Mouse (Mus musculus) intestine, embryonic 15.5 days (tissue): ENCODE measurements around the gene Adcy9. TPM values are rescaled to one million over a fixed set of nuclear protein-coding genes. Genes with fewer than 3 reads are reported as not detected.

Experiments used
- ATAC-seq: fragments of 200-750 bp; cut with Nextera tagmentation; 2 replicates; pipeline ENCODE4 v1.8.0; 2017; ENCODE audit warnings: moderate TSS enrichment, moderate library complexity
- H3K27ac ChIP-seq: fragments of 300-500 bp; sonication (generic); 2 replicates; pipeline ENCODE4 v1.5.1; 2015; ENCODE audit warnings: mild to moderate bottlenecking, inconsistent platforms
- H3K27me3 ChIP-seq: fragments of 300-500 bp; sonication (generic); replicated peaks from 2 replicates; pipeline ENCODE4 v1.6.1; 2015; ENCODE audit warnings: inconsistent platforms
- H3K36me3 ChIP-seq: fragments of 300-500 bp; sonication (generic); 2 replicates; pipeline ENCODE4 v1.6.1; 2015; ENCODE audit warnings: inconsistent platforms
- H3K4me1 ChIP-seq: fragments of 300-500 bp; sonication (generic); replicated peaks from 2 replicates; pipeline ENCODE4 v1.6.1; 2015; ENCODE audit warnings: inconsistent platforms
- H3K4me2 ChIP-seq: fragments of 300-500 bp; sonication (generic); replicated peaks from 2 replicates; pipeline ENCODE4 v1.6.1; 2015; ENCODE audit warnings: mild to moderate bottlenecking, inconsistent platforms
- H3K4me3 ChIP-seq: fragments of 300-500 bp; sonication (generic); replicated peaks from 2 replicates; pipeline ENCODE4 v1.5.1; 2015; ENCODE audit warnings: inconsistent platforms
- H3K9ac ChIP-seq: fragments of 300-500 bp; sonication (generic); 2 replicates; pipeline ENCODE4 v1.6.1; 2015; ENCODE audit warnings: inconsistent platforms
- H3K9me3 ChIP-seq: fragments of 300-500 bp; sonication (generic); 2 replicates; pipeline ENCODE4 v1.6.1; 2016; ENCODE audit warnings: inconsistent platforms
- WGBS: fragments of 180-500 bp; shearing (Covaris S2); methylation state at CpG from one replicate; pipeline ENCODE4 v1.1.7; 2015; 5-methylcytosine and 5-hydroxymethylcytosine counted together
- polyA plus RNA-seq: library from polyadenylated mRNA; unstranded; fragments of >200 nt; fragmentation: Nextera tagmentation; extraction: Ambion mirVana; gene quantifications from 2 replicates; pipeline ENCODE4 v1.2.1, GENCODE M21; 2015

The Adcy9 gene
- polyA plus RNA-seq, 1 experiment from 2014 or later = 1.5 TPM

DNA sequence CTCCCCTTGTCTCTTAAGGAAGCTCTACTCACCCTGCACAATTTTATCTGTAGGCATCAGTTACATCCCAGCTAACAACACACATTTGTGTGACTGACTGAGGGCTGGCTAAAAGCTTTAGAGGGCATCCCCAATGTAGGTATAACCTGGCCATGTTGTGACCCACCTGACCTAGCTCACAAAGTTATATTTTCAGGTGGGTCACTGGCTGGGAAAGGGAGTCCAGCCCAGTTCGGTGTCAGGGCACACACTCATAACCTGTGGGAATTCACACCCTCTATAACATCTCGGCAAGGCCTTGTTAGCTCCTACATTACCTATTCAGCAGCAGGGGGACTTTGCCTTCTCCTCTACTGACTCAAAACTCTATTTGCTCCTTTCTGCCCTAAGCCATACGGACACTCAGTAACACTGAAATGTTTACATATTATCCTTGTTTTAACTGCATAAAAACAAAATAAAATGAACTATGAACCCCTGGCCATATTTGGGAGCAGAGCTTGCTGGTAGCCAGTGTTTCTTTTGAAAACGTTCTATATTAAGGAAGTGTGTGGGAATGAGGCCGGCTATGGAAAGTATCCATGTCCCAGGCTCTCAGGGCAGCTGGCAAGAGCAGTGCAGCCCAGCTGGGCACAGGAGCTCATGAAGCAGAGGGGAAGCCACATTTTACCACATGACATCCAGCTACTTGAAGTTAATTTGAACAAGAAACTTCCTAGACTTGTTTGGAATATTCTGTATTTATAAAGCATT lies 20.7 kb downstream of the Adcy9 start:
- no peak overlapping the region for H3K4me2 ChIP-seq
- H3K27ac ChIP-seq = no peak overlapping the region
- 61% methylated on average over 5 of the region's 5 CpGs for WGBS
- no peak overlapping the region for H3K9ac ChIP-seq
- 0 out of 2 replicates have a peak, but pooled peaks cover 3% of the 10 kb centered on the region for H3K4me1 ChIP-seq
- no peaks in the 10 kb centered on the region for H3K36me3 ChIP-seq
- no peaks in the 10 kb centered on the region for H3K27me3 ChIP-seq
- no peaks in the 10 kb centered on the region for H3K9me3 ChIP-seq
- H3K4me3 ChIP-seq = no peak overlapping the region
- no peak for ATAC-seq

- Histone ChIP-seq H3K9me3 (no peaks in the 10 kb centered on the region), H3K4me1 (no peaks in the 10 kb centered on the region), H3K27ac (no peak overlapping the region), H3K4me2 (no peak overlapping the region), H3K36me3 (no peaks in the 10 kb centered on the region), H3K4me3 (no peak overlapping the region), H3K27me3 (no peaks in the 10 kb centered on the region), H3K9ac (no peak overlapping the region)
- no peak for ATAC-seq
- 85% methylated on average over 2 of the region's 2 CpGs for WGBS
Measured at GRCm38 (mm10) chr16:4398782-4399181, 21.5 kb downstream of the Adcy9 start.

DNA sequence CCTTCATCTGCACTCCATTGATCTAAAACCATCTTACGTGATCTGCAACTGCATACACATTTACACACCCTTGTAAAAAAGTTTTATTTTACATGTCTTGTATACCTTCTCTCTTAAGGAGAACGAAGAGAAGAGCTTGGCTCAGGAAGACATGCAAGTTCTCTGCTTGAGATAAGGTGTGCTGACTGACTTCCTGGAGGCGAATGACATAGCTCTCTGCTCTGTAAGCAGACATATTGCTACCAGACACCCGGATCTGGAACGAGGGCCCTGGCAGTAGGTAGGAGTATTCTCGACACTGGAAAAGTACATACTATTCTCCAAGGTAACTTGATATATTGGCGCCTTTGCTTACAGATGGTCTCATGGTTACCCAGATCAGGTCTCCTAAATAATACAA lies 22.7 kb downstream of the Adcy9 start:
- no peak overlapping the region for H3K4me2 ChIP-seq
- no peaks in the 10 kb centered on the region for H3K9me3 ChIP-seq
- no peak overlapping the region for H3K4me3 ChIP-seq
- WGBS = 84% methylated on average over 7 of the region's 7 CpGs
- no peak for ATAC-seq
- no peaks in the 10 kb centered on the region for H3K36me3 ChIP-seq
- no peaks in the 10 kb centered on the region for H3K4me1 ChIP-seq
- H3K9ac ChIP-seq = no peak overlapping the region
- no peaks in the 10 kb centered on the region for H3K27me3 ChIP-seq
- H3K27ac ChIP-seq = no peak overlapping the region

GRCm38 (mm10) chr16:4395687-4396341 lies 24.5 kb downstream of the Adcy9 start:
- WGBS = 62% methylated on average over 10 of the region's 10 CpGs
- H3K4me1 ChIP-seq = no peaks in the 10 kb centered on the region
- no peak for ATAC-seq
- no peaks in the 10 kb centered on the region for H3K36me3 ChIP-seq
- no peak overlapping the region for H3K4me3 ChIP-seq
- H3K9ac ChIP-seq = no peak overlapping the region
- H3K27ac ChIP-seq = no peak overlapping the region
- H3K27me3 ChIP-seq = no peaks in the 10 kb centered on the region
- no peaks in the 10 kb centered on the region for H3K9me3 ChIP-seq
- no peak overlapping the region for H3K4me2 ChIP-seq

DNA sequence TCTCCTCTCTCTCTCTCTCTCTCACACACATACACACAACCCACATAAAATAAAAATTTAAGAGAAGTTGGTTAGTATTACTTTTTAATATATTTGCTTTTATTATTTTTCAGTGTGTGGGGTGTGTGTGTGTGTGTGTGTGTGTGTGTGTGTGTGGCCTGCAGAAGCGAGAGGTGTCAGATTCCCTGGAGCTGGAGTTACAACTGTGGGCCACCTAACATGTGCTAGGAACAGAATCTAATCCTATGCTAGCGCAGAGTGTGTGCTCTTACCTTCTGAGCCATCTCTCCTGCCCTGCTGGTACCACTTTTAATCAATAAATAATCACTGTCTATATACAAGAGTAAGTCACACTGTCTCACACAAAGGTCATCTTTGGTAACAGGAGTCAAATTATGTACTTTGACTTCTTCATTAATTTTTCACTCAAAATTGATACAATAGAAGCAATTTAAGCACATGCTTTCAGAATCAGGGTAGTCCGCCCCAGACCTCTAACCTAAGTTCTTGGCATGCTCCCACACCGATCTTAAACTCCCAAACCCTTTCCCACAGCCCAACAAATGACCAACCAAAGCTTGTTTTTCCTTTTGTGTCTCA lies 25.2 kb downstream of the Adcy9 start:
- no peak overlapping the region for H3K9ac ChIP-seq
- H3K9me3 ChIP-seq = no peaks in the 10 kb centered on the region
- ATAC-seq = no peak
- H3K4me1 ChIP-seq = no peaks in the 10 kb centered on the region
- H3K27ac ChIP-seq = no peak overlapping the region
- H3K36me3 ChIP-seq = no peaks in the 10 kb centered on the region
- WGBS = 75% methylated on average over 4 of the region's 4 CpGs
- H3K4me3 ChIP-seq = no peak overlapping the region
- no peak overlapping the region for H3K4me2 ChIP-seq
- no peaks in the 10 kb centered on the region for H3K27me3 ChIP-seq

GRCm38 (mm10) chr16:4383473-4384038 lies 36.7 kb downstream of the Adcy9 start:
- H3K4me1 ChIP-seq = 0 out of 2 replicates have a peak, but pooled peaks cover 5% of the 10 kb centered on the region
- H3K27ac ChIP-seq = no peak overlapping the region
- no peak for ATAC-seq
- 65% methylated on average over 4 of the region's 4 CpGs for whole genome bisulfite sequencing
- no peaks in the 10 kb centered on the region for H3K36me3 ChIP-seq
- H3K9ac ChIP-seq = no peak overlapping the region
- H3K4me3 ChIP-seq = no peak overlapping the region
- H3K27me3 ChIP-seq = no peaks in the 10 kb centered on the region
- H3K9me3 ChIP-seq = no peaks in the 10 kb centered on the region
- no peak overlapping the region for H3K4me2 ChIP-seq

DNA sequence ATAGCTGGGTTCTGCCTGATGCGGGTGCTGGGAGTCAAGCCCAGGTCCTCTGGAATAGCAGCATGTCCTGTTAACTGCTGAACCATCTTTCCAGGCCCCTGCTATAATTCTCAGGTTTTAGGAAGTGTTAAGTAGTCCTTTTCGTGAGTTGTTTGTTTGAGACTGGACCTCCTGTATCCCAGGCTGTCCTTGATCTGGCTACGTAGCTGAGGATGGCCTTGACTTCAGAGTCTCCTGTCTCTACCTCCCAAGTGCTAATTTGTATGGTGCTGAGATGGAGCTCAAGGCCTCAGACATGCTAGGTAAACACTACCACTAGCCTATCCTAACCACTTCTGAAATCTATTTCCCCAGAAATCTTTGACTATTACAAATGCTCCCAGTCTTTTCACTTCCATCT lies 37.9 kb downstream of the Adcy9 start:
- H3K9me3 ChIP-seq = no peaks in the 10 kb centered on the region
- H3K4me3 ChIP-seq = no peak overlapping the region
- H3K27ac ChIP-seq = no peak overlapping the region
- no peak overlapping the region for H3K4me2 ChIP-seq
- ATAC-seq = no peak
- no peaks in the 10 kb centered on the region for H3K27me3 ChIP-seq
- 91% methylated on average over 3 of the region's 3 CpGs for WGBS
- no peaks in the 10 kb centered on the region for H3K36me3 ChIP-seq
- H3K4me1 ChIP-seq = 0 out of 2 replicates have a peak, but pooled peaks cover 5% of the 10 kb centered on the region
- H3K9ac ChIP-seq = no peak overlapping the region

DNA sequence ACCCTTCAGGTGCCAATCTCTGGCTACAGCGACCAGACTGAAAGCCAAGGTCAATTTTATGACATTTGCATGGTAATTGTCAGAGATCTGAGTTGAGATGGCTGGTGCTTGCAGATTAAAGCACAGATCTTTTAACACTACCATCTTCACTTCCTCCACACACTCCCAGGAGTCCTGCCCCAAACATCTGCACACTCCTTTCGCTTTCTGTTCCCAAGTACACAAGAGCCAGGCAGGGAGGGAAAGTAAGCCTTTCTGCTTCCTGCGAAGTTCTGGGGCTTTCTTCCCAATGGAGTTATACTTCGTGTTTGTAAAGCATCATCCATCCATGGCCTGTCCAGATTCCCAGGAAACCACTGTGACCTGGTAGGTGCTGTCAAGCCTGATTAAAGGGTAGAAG lies 38.8 kb downstream of the Adcy9 start:
- Histone ChIP-seq H3K27me3 (no peaks in the 10 kb centered on the region), H3K4me1 (0 out of 2 replicates have a peak, but pooled peaks cover 5% of the 10 kb centered on the region), H3K4me3 (no peak overlapping the region), H3K27ac (peak overlapping the region; percentile 19; the same call in 1 of the 2 replicates), H3K4me2 (no peak overlapping the region), H3K36me3 (no peaks in the 10 kb centered on the region), H3K9ac (no peak overlapping the region), H3K9me3 (no peaks in the 10 kb centered on the region)
- 62% methylated on average over 4 of the region's 4 CpGs for WGBS
- no peak for ATAC-seq

- Histone ChIP-seq H3K36me3 (no peaks in the 10 kb centered on the region), H3K4me2 (no peak overlapping the region), H3K27me3 (no peaks in the 10 kb centered on the region), H3K4me1 (0 out of 2 replicates have a peak, but pooled peaks cover 5% of the 10 kb centered on the region), H3K4me3 (no peak overlapping the region), H3K27ac (no peak overlapping the region), H3K9ac (no peak overlapping the region), H3K9me3 (no peaks in the 10 kb centered on the region)
- WGBS = 56% methylated on average over 1 of the region's 1 CpGs
- ATAC-seq = no peak
Measured at GRCm38 (mm10) chr16:4378788-4379187, 41.5 kb downstream of the Adcy9 start.

DNA sequence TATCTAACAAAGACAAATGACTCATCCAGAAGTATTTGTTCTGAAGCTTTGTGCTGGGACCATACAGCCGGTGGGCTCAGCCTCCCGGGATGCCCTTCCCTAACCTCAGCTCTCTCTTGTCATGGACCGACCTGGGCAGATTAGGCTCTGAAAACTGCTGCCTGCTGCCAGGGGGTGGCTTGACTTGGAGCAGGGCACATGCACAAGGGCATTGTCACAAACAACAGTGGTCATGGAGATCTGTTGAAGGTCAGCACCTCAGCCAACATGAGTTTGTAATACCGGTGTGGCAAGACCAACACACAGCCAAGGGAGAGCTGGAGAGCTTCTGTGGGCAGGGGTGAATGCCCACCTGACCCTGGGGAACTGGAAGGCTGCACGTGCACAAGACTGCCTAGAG lies 42.7 kb downstream of the Adcy9 start:
- WGBS = 76% methylated on average over 5 of the region's 5 CpGs
- Histone ChIP-seq H3K27me3 (no peaks in the 10 kb centered on the region), H3K9me3 (no peaks in the 10 kb centered on the region), H3K36me3 (no peaks in the 10 kb centered on the region), H3K4me2 (no peak overlapping the region), H3K4me3 (no peak overlapping the region), H3K27ac (no peak overlapping the region), H3K4me1 (0 out of 2 replicates have a peak, but pooled peaks cover 5% of the 10 kb centered on the region), H3K9ac (no peak overlapping the region)
- ATAC-seq = no peak

DNA sequence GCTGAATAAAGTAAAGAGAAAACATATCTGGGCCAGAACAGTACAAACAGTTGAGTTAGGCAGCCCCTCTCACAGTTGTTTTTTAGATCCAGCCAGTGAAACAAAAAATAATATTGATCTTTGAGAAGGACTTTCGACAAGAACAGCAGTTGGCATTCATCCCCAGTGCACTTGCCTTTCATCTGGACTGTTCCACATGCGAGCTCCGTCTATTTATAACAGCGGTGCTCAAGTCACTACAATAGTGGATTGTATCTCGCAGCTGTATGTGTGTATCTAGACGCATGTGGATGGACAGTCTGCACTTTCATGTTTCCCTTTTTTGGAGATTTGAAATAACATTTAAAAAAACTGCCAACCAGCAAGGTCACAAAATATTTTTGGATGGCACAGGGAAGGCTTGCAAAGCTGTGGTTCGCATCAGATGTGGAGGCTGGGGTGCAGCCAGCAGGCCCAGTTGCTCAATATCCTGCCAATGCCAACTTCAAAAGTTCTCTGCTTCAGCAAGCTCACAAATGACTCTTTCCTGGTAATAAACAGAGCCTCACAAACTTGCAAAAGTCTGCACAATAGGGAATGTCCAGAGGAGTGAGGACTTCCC lies 45.4 kb downstream of the Adcy9 start:
- WGBS = 77% methylated on average over 7 of the region's 7 CpGs
- no peaks in the 10 kb centered on the region for H3K9me3 ChIP-seq
- H3K4me3 ChIP-seq = no peak overlapping the region
- H3K36me3 ChIP-seq = no peaks in the 10 kb centered on the region
- H3K9ac ChIP-seq = no peak overlapping the region
- no peak overlapping the region for H3K27ac ChIP-seq
- no peak overlapping the region for H3K4me2 ChIP-seq
- no peaks in the 10 kb centered on the region for H3K27me3 ChIP-seq
- no peak for ATAC-seq
- 0 out of 2 replicates have a peak, but pooled peaks cover 4% of the 10 kb centered on the region for H3K4me1 ChIP-seq

DNA sequence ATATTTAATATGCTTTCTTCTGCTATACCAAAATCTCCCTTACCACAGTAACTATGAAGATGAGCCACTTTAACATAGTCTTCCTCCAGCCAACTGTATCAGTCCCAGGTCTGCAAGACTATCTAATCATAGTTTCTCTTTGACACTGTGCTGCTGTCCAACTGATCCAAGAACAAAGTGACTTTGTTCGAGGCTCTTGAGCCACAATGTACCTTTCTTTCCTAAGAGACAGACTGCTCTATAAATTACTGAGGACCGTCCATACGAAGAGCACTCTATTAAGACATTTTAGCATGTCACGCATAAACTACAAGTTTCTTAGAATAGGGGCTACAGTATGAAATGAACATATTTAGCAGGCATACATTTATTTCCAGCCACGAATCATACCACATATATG lies 46.0 kb downstream of the Adcy9 start:
- Histone ChIP-seq H3K4me3 (no peak overlapping the region), H3K9ac (no peak overlapping the region), H3K27ac (no peak overlapping the region), H3K36me3 (no peaks in the 10 kb centered on the region), H3K9me3 (no peaks in the 10 kb centered on the region), H3K27me3 (no peaks in the 10 kb centered on the region), H3K4me2 (no peak overlapping the region), H3K4me1 (0 out of 2 replicates have a peak, but pooled peaks cover 4% of the 10 kb centered on the region)
- whole genome bisulfite sequencing = 81% methylated on average over 5 of the region's 5 CpGs
- ATAC-seq = no peak
